ENCODE assay signal across 8 mouse cellular contexts in genomic region chr2:151941269-151941668, GRCm38 (mm10). TPM values are rescaled to one million over a fixed set of nuclear protein-coding genes. Genes with fewer than 3 reads are reported as not detected.
DNase-seq lines count a peak whose midpoint lies in the region.

No protein-coding gene starts in this region.

- DNase-seq in embryo, embryonic 10 days (ENCODE audit: low spot score): peak; percentile 41
- no peak for DNase-seq in embryo, embryonic 9.5 days (ENCODE audit: extremely low spot score)
- peak; percentile 53 for DNase-seq in urinary bladder, postnatal 14 days (ENCODE audit: low spot score)
- DNase-seq in urinary bladder, postnatal 4 days (ENCODE audit: low spot score in 2 of 2): no peak
- DNase-seq in kidney, postnatal 10 days: peak; percentile 66
- DNase-seq in thymus, postnatal 0 days (ENCODE audit: low spot score): peak; percentile 38
- DNase-seq in MN1 (ENCODE audit: low spot score): no peak
- no peak for DNase-seq in Muller cell, postnatal 12 days (ENCODE audit: inconsistent ontology term)

RNA-seq across cellular contexts. Expression of gene Angpt4, which starts 30.3 kb away (rescaled TPM):
- polyA plus RNA-seq in thymus, postnatal 0 days (2015; fragmentation: Nextera tagmentation; extraction: Ambion mirVana): 1.5 and 1.9 TPM in 2 replicates

RNA-seq across cellular contexts. Expression of gene Fam110a, which starts 38.8 kb away (rescaled TPM):
- polyA plus RNA-seq in thymus, postnatal 0 days (2015; fragmentation: Nextera tagmentation; extraction: Ambion mirVana): 30.3 and 31.0 TPM in 2 replicates

RNA-seq across cellular contexts. Expression of gene Slc52a3, which starts 55.0 kb away (rescaled TPM):
- polyA plus RNA-seq in thymus, postnatal 0 days (2015; fragmentation: Nextera tagmentation; extraction: Ambion mirVana): 1.5 and 1.6 TPM in 2 replicates

Comparison
In these comparisons a context has a peak if more than half of its experiments do, and no peak if none do; other contexts are left out.
1. DNase-seq: peak in embryo, embryonic 10 days (single experiment), urinary bladder, postnatal 14 days (single experiment), kidney, postnatal 10 days (single experiment) and thymus, postnatal 0 days (single experiment); none in embryo, embryonic 9.5 days (single experiment), urinary bladder, postnatal 4 days (0 of 2), MN1 (single experiment) and Muller cell, postnatal 12 days (single experiment).